8 mouse cellular contexts compared by ENCODE assay signal in the genomic region with DNA sequence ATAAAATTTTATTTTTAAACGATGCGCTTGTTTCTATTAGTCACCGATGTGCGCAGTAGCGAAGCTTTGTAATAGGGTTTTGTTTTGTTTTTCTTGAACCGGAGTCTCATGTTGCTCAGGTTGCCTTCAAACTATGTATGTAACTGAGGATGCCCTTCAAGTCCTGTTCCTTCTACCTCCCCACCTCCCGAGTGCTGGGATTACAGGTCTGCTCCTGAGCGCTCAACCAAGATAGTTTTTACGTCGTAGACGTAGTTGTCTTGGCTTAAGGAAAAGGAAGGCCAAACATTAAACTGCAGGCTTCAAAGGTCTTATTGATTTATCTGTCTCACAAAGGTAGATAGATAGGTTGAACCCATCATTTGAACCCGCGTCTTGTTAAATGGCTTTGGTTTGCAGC. TPM values are rescaled to one million over a fixed set of nuclear protein-coding genes. Genes with fewer than 3 reads are reported as not detected.
DNase-seq lines count a peak whose midpoint lies in the region; ATAC-seq and TF ChIP-seq lines count a peak whose summit lies in the region.

No protein-coding gene starts in this region.

- no peak overlapping the region for H3K27ac ChIP-seq in lung, embryonic 14.5 days (ENCODE audit: low read depth)
- H3K27ac ChIP-seq in hindbrain, postnatal 0 days = no peak overlapping the region

- ATAC-seq in lung, embryonic 14.5 days (ENCODE audit: insufficient read depth) = no peak
- no peak for ATAC-seq in hindbrain, postnatal 0 days

- intact Hi-C loops in left cerebral cortex, postnatal 4 days (cut with DNase I) = loop anchor here (5.0 kb wide), 1 partner anchor 150 kb away; a partner anchor contains a TSS

- H3K27me3 ChIP-seq in lung, embryonic 14.5 days (ENCODE audit: insufficient read depth, low read length) = no peaks in the 10 kb centered on the region
- no peaks in the 10 kb centered on the region for H3K27me3 ChIP-seq in hindbrain, postnatal 0 days (ENCODE audit: insufficient read depth, low read length)

- peaks cover 3% of the 10 kb centered on the region for H3K4me1 ChIP-seq in lung, embryonic 14.5 days (ENCODE audit: insufficient read depth)
- 0 out of 2 replicates have a peak, but pooled peaks cover 3% of the 10 kb centered on the region for H3K4me1 ChIP-seq in hindbrain, postnatal 0 days (ENCODE audit: insufficient read depth, low read length)

- H3K4me2 ChIP-seq in lung, embryonic 14.5 days = peak overlapping the region; percentile 78
- peak overlapping the region; percentile 86 for H3K4me2 ChIP-seq in hindbrain, postnatal 0 days (ENCODE audit: low read depth, low read length)

- no peak for TF ChIP-seq CTCF in lung, embryonic 14.5 days (IDR thresholded peaks at IDR 0.05; ENCODE audit: low read depth)
- TF ChIP-seq CTCF in hindbrain, postnatal 0 days (IDR thresholded peaks at IDR 0.05; ENCODE audit: low read depth) = no peak

- peak; percentile 27 for DNase-seq in lung, embryonic 14.5 days
- no peak for DNase-seq in lung, adult 18-20 months
- DNase-seq in c-Kit-positive CD71-positive TER-119-positive erythroid progenitor cells, embryonic 14.5 days (ENCODE audit: low spot score) = peak; percentile 16
- DNase-seq in hindbrain, postnatal 0 days (ENCODE audit: low spot score) = no peak
- DNase-seq in neural tube, embryonic 10.5 days (ENCODE audit: extremely low spot score, low spot score) = peak; percentile 24
- no peak for DNase-seq in left cerebral cortex, postnatal 4 days
- no peak for DNase-seq in frontal cortex, adult 2 months (ENCODE audit: extremely low spot score in 1 of 2, low spot score in 1 of 2)
- DNase-seq in right cerebral cortex, adult 18-20 months = no peak

- H3K9ac ChIP-seq in lung, embryonic 14.5 days = peak overlapping the region; percentile 80
- H3K9ac ChIP-seq in hindbrain, postnatal 0 days (replicated peaks; ENCODE audit: low read length) = peak overlapping the region; percentile 76

- H3K9me3 ChIP-seq in lung, embryonic 14.5 days (ENCODE audit: low read depth, low read length) = no peaks in the 10 kb centered on the region
- no peaks in the 10 kb centered on the region for H3K9me3 ChIP-seq in hindbrain, postnatal 0 days (ENCODE audit: low read length)

- WGBS in lung, embryonic 14.5 days = 6% methylated on average over 13 of the region's 13 CpGs
- 17% methylated on average over 13 of the region's 13 CpGs for WGBS in hindbrain, postnatal 0 days

- peak overlapping the region; percentile 91 for H3K4me3 ChIP-seq in lung, embryonic 14.5 days (ENCODE audit: low read depth, low read length)
- peak overlapping the region; percentile 93 for H3K4me3 ChIP-seq in hindbrain, postnatal 0 days (ENCODE audit: low read length)

- H3K36me3 ChIP-seq in lung, embryonic 14.5 days (ENCODE audit: insufficient read depth) = no peaks in the 10 kb centered on the region
- H3K36me3 ChIP-seq in hindbrain, postnatal 0 days (ENCODE audit: insufficient read depth, low read length) = no peaks in the 10 kb centered on the region

RNA-seq across cellular contexts. Expression of a gene that starts 0.9 kb away (rescaled TPM):
- polyA plus RNA-seq in lung, embryonic 14.5 days (2014; fragmentation: Nextera tagmentation; extraction: Ambion mirVana) = 60.7 and 61.5 TPM in 2 replicates
- total RNA-seq in hindbrain, postnatal 0 days (2014; rRNA removed) = 16.0 and 18.0 TPM in 2 replicates
- polyA plus RNA-seq in hindbrain, postnatal 0 days (2015; fragmentation: Nextera tagmentation; extraction: Ambion mirVana) = 33.0 and 33.3 TPM in 2 replicates
- 10 to 100 TPM; 18.1 to 18.3 TPM for total RNA-seq in left cerebral cortex, postnatal 4 days (2021)
- polyA plus RNA-seq in frontal cortex, adult 2 months (2012; rRNA removed) = 19.2 and 20.1 TPM in 2 replicates

RNA-seq across cellular contexts. Expression of a gene that starts 54.3 kb away (rescaled TPM):
- 67.1 and 69.3 TPM in 2 replicates for polyA plus RNA-seq in lung, embryonic 14.5 days (2014; fragmentation: Nextera tagmentation; extraction: Ambion mirVana)
- 86.9 and 90.1 TPM in 2 replicates for total RNA-seq in hindbrain, postnatal 0 days (2014; rRNA removed)
- polyA plus RNA-seq in hindbrain, postnatal 0 days (2015; fragmentation: Nextera tagmentation; extraction: Ambion mirVana) = 67.4 and 71.2 TPM in 2 replicates
- 10 to 100 TPM; 43.9 to 47.5 TPM for total RNA-seq in left cerebral cortex, postnatal 4 days (2021)
- polyA plus RNA-seq in frontal cortex, adult 2 months (2012; rRNA removed) = 61.8 and 66.5 TPM in 2 replicates

Comparison
In these comparisons a context has a peak if more than half of its experiments do, and no peak if none do; other contexts are left out.
1. DNase-seq: peak in lung, embryonic 14.5 days (single experiment), c-Kit-positive CD71-positive TER-119-positive erythroid progenitor cells, embryonic 14.5 days (single experiment) and neural tube, embryonic 10.5 days (single experiment); none in lung, adult 18-20 months (0 of 2), hindbrain, postnatal 0 days (single experiment), left cerebral cortex, postnatal 4 days (single experiment), frontal cortex, adult 2 months (0 of 2) and right cerebral cortex, adult 18-20 months (single experiment).